Mouse (Mus musculus): ENCODE results near the gene Yif1a. TPM values are rescaled to one million over a fixed set of nuclear protein-coding genes. Genes with fewer than 3 reads are reported as not detected.

Gene Yif1a
- total RNA-seq, 2 experiments from 2014 or later: 12.3 to 44.2 TPM

DNA sequence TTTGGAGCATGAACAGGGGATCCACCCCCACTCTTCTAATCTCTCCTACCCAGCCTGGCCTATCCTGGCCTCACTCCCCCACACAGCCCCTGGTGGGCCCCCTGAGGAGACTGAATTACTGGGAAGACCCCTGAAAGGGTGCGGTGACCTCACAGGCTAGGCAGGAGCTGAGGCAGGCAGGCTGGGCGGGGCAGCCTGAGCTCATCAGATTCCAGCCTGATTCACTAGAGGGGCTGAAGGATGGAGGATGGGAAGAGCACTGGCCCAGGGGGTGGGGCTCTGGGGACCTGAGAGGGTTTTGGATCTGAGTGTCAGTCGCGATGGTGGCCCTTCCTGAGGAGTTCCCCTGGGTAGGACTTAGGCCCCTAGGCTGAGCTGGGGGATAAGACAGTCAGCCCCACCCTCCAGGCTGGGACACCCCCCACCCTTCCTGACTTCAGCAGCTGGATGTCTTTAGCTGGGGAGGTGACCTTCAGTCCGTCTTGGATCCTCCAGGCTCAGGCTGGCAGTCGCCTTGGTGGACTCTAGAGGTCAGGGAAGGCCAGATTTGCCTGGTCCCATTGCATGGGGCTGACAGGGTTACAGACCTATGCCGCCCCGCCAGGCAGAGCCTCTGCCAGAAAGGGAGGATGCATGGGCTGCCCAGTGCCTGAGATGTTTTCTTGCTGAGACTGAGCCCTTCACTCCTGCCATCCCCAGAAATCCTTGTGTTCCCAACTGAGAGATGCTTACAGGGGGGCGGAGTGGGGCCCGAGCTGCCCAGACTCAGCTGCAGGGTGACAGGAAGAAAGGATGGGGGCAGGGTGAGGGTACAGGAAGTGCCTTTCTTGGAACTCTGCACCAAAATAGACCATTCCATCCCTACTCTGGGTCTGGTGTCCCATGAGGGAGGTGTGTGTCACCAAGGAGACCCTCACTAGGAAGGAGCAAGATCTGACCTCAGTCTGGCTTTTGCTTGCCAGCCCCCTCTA, 29.3 kb upstream of the Yif1a start:
- no peak for ATAC-seq (replicated peaks; ENCODE audit: poor library complexity)

GRCm38 (mm10) chr19:5060365-5061330, 27.7 kb upstream of the Yif1a start:
- no peak for ATAC-seq (replicated peaks; ENCODE audit: poor library complexity)

- ATAC-seq (replicated peaks; ENCODE audit: poor library complexity): no peak
Measured at GRCm38 (mm10) chr19:5062041-5062440, 26.3 kb upstream of the Yif1a start.

GRCm38 (mm10) chr19:5062446-5062845, 25.9 kb upstream of the Yif1a start:
- no peak for ATAC-seq (replicated peaks; ENCODE audit: poor library complexity)

- no peak for ATAC-seq (replicated peaks; ENCODE audit: poor library complexity)
Measured at GRCm38 (mm10) chr19:5065104-5065503, 23.2 kb upstream of the Yif1a start.

DNA sequence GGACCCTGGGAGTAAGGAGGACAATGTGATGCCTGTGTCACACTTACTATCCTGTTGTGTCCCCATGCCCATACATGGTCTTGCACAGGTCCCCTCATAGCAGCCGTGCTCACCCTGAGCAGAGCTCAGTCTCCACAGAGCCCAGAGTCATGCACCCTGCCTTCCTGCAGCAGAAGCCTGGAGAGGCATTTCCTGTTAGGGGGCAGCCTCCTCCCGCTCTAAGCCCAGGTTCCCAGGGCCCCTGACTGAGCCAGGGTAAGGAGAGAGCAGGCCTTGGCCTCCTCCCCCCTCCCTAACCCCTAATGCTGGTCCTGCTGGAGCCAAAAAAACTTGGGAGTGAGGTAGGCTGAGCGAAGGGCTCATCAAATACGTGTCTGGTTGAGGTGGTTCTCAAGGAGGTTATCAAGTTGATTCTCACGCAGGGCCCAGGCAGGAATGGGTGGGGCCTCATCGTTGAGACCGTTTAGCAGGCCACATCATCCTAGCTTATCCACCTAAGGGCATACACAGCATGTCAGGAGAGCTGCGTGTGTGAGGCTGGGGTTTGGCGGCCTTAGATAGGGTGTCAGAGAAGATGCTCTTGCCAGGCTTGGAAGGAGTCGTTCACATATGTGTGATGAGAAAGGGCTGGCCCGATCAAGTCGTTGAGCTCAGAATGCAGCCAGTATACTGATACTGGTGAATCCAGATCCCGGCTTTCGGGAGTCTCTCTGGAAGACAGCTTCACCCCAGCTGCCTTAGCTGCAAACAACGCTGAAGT, 21.1 kb upstream of the Yif1a start:
- ATAC-seq (replicated peaks; ENCODE audit: poor library complexity): peak; percentile 85

DNA sequence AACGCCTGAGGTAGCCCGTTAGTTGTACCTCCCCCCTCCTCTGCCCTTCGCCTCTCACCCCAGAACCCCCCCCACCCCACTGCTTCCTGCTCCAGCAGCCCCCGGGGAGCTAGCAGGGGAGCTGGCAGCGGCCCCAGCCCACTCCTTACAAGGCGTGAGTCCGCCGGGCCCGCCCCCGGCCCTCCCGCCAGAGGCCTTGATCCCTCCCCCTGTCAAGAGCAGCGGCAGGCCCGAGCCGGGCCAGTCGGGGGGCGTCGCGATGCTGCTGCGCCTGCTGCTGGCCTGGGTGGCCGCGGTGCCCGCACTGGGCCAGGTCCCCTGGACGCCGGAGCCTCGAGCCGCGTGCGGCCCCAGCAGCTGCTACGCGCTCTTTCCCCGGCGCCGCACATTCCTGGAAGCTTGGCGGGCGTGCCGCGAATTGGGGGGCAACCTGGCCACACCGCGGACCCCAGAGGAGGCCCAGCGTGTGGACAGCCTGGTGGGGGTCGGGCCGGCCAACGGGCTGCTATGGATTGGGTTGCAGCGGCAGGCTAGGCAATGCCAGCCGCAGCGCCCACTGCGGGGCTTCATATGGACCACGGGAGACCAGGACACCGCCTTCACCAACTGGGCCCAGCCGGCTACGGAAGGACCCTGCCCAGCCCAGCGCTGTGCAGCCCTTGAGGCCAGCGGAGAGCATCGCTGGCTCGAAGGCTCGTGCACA, 20.3 kb upstream of the Yif1a start, which contains the start of gene Cd248:
Gene Cd248 (plus strand): TSS at position 212 of the 703 bp plus-strand sequence.
- ATAC-seq (replicated peaks; ENCODE audit: poor library complexity): no peak

DNA sequence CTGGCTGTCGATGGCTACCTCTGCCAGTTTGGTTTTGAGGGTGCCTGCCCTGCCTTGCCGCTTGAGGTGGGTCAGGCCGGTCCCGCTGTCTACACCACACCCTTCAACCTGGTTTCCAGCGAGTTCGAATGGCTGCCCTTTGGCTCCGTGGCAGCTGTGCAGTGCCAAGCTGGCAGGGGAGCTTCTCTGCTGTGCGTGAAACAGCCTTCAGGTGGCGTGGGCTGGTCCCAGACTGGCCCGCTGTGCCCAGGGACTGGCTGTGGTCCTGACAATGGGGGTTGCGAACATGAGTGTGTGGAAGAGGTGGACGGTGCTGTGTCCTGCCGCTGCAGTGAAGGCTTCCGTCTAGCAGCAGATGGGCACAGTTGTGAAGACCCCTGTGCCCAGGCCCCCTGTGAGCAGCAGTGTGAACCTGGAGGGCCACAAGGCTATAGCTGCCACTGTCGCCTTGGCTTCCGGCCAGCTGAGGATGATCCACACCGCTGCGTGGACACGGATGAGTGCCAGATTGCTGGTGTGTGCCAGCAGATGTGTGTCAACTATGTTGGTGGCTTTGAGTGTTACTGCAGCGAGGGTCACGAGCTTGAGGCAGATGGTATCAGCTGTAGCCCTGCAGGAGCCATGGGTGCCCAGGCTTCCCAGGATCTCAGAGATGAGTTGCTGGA, 19.6 kb upstream of the Yif1a start:
- no peak for ATAC-seq (replicated peaks; ENCODE audit: poor library complexity)

- ATAC-seq (replicated peaks; ENCODE audit: poor library complexity): no peak
Measured at GRCm38 (mm10) chr19:5069486-5069885, 18.9 kb upstream of the Yif1a start.

DNA sequence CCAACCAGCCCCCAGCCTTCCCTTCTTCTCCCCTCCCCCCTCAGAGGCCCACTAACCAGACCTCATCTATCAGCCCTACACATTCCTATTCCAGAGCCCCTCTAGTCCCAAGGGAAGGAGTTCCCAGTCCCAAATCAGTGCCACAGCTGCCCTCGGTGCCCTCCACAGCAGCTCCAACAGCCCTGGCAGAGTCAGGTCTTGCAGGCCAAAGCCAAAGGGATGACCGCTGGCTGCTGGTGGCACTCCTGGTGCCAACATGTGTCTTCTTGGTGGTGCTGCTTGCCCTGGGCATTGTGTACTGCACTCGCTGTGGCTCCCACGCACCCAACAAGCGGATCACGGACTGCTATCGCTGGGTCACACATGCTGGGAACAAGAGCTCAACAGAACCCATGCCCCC, 18.4 kb upstream of the Yif1a start:
- ATAC-seq (replicated peaks; ENCODE audit: poor library complexity): no peak

GRCm38 (mm10) chr19:5071077-5071476, 17.3 kb upstream of the Yif1a start:
- no peak for ATAC-seq (replicated peaks; ENCODE audit: poor library complexity)

DNA sequence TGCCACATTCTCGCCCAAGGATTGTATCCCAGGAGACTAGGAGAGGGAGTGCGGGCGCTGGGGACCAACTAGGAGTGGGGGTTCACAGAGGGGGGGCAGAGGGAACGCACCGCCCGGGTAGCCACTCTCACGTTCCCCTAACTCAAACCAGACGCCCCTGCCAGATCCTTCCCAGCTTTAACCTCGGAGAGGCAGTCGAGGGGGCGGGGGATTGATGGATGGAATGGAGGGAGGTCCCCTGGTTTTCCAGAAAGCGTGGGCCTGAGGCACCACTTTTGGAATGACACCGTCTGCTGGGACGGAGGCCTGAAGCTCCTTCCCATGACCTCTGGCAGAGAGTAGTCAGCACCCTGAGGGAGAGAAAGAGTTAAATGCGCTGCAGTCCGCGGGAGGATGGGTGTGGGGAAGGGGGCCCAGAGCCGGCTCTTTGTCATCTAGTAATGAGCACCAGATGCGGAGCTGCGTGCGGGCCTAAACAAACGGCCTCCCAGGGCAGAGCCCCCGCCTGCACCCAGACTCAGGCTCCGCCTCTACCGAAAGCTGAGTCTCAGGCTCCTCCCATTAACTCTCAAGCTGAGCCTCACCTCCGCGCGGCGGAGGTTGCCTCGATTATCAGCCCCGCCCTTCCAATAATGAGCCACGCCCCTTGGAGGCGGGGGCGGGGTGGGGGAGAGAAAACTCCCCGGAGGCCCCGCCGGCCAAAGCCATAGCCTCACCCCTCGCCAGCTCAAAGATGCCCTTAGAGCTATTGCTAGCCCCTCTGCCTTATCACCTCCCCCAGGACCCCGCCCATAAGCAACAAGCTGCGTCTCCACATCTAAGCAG, 16.6 kb upstream of the Yif1a start:
- peak; percentile 73 for ATAC-seq (replicated peaks; ENCODE audit: poor library complexity)

DNA sequence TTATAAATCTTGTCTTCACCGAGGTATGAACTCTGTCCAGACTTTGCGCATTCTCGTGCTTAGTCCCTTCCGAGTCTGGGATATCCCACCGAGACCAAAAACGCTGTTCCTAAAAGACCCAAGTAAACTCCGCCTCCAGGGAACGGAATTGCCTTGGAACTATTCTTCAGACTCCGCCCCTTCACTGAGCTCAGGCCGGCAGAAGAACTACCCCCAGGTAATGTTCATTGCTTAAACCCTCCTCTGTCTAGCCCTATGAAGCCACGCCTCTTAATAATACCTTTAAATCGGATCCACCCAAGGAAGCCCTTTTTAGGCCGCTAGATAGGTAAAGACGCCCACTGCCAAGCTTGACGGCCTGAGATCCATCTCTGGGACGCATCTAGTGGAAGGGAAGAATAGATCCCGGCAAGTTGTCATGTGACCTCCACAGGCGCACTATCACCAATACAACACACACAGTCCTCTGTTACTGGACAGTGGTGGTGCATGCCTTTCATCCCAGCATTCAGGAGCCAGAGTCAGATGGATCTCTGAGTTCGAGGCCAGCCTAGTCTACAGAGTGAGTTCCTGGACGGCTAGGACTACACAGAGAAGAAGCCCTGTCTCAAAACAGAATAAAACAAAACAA, 15.8 kb upstream of the Yif1a start:
- ATAC-seq (replicated peaks; ENCODE audit: poor library complexity): no peak

- 0 out of 2 replicates have a peak, but pooled peaks have one; percentile 38 for ATAC-seq (replicated peaks; ENCODE audit: poor library complexity)
Measured at GRCm38 (mm10) chr19:5073028-5073427, 15.3 kb upstream of the Yif1a start.

- ATAC-seq (replicated peaks; ENCODE audit: poor library complexity): no peak
Measured at GRCm38 (mm10) chr19:5073518-5073917, 14.8 kb upstream of the Yif1a start.

DNA sequence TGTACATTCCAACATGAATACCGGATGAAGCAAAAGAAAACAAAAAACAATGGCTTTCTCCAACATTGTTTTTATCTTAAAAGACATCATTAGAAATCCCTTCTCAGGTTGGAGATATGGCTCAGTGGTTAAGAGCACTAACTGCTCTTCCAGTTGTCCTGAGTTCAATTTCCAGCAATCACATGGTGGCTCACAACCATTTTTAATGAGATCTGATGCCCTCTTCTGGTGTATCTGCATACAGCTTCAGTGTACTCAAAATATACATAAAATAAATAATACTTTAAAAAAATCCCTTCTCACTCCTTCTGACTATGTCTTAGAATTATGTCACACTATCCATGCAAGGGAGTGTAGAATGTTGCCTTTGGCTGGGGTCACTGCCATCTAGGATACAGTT, 9.1 kb upstream of the Yif1a start:
- ATAC-seq (replicated peaks; ENCODE audit: poor library complexity): no peak

- ATAC-seq (replicated peaks; ENCODE audit: poor library complexity): no peak
Measured at GRCm38 (mm10) chr19:5082005-5082404, 6.3 kb upstream of the Yif1a start.

DNA sequence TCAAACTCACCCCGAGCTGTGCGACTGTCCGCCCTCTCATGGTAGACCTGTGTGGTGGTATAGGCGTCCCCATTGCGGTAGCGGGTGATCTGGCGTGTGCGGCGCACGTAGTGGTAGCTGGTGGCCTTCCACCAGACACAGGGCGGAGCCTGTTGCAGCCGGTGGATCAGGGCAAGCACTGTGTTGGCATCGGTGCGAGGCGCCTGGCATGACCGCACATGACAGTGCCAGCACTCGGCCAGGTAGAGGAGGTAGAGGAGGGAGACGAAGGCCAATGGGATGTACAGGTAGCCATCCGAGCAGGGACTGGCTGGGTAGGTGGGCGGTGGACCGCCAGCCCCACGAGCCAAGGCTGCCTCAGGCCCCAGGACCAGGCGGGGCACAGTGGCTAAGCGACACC, 5.7 kb upstream of the Yif1a start:
- ATAC-seq (replicated peaks; ENCODE audit: poor library complexity): no peak
